Comparison of ENCODE assay signal across 8 mouse cellular contexts in genomic region chr2:102259139-102259538, GRCm38 (mm10).
A peak's percentile ranks its signal among the peaks of the same experiment; 100 is the strongest.
DNase-seq lines count a peak whose midpoint lies in the region; ATAC-seq and TF ChIP-seq lines count a peak whose summit lies in the region.

No protein-coding gene starts in this region.

- intact Hi-C loops in heart, postnatal 36 days (cut with DNase I), result loop anchor here (2.0 kb wide), 2 partner anchors 28 to 32 kb away; no protein-coding TSS in a partner anchor

- TF ChIP-seq POLR2A in lung, adult 2 months (IDR thresholded peaks at IDR 0.05; ENCODE audit: borderline replicate concordance, extremely low read depth, low read depth, low read length), result no peak

- peaks cover 15% of the 10 kb centered on the region for H3K4me1 ChIP-seq in lung, embryonic 16.5 days (replicated peaks; ENCODE audit: control insufficient read depth, insufficient read depth, low read length)
- H3K4me1 ChIP-seq in lung, adult 2 months (ENCODE audit: control insufficient read depth, insufficient read depth, low read length), result peaks cover 9% of the 10 kb centered on the region
- peaks cover 25% of the 10 kb centered on the region for H3K4me1 ChIP-seq in embryonic facial prominence, embryonic 15.5 days
- H3K4me1 ChIP-seq in neural tube, embryonic 12.5 days, result peaks cover 15% of the 10 kb centered on the region

- H3K4me3 ChIP-seq in lung, embryonic 16.5 days (ENCODE audit: low read length), result no peak overlapping the region
- no peak overlapping the region for H3K4me3 ChIP-seq in lung, adult 2 months (replicated peaks; ENCODE audit: extremely low read depth, low read depth, low read length)
- H3K4me3 ChIP-seq in embryonic facial prominence, embryonic 15.5 days (replicated peaks), result peak overlapping the region; percentile 9; the same call in 1 of the 2 replicates
- H3K4me3 ChIP-seq in neural tube, embryonic 12.5 days, result no peak overlapping the region

- H3K27ac ChIP-seq in lung, embryonic 16.5 days (ENCODE audit: low read length), result no peak overlapping the region
- H3K27ac ChIP-seq in embryonic facial prominence, embryonic 15.5 days (replicated peaks), result no peak overlapping the region
- H3K27ac ChIP-seq in neural tube, embryonic 12.5 days, result no peak overlapping the region

- no peaks in the 10 kb centered on the region for H3K36me3 ChIP-seq in lung, embryonic 16.5 days (ENCODE audit: control insufficient read depth, insufficient read depth, low read length)
- no peaks in the 10 kb centered on the region for H3K36me3 ChIP-seq in embryonic facial prominence, embryonic 15.5 days
- H3K36me3 ChIP-seq in neural tube, embryonic 12.5 days, result no peaks in the 10 kb centered on the region

- no peaks in the 10 kb centered on the region for H3K9me3 ChIP-seq in lung, embryonic 16.5 days (ENCODE audit: control insufficient read depth, low read length)
- H3K9me3 ChIP-seq in embryonic facial prominence, embryonic 15.5 days (replicated peaks), result no peaks in the 10 kb centered on the region
- H3K9me3 ChIP-seq in neural tube, embryonic 12.5 days, result no peaks in the 10 kb centered on the region

- peak; percentile 50 for ATAC-seq in lung, embryonic 16.5 days (ENCODE audit: low read depth)
- ATAC-seq in embryonic facial prominence, embryonic 15.5 days (ENCODE audit: insufficient number of reproducible peaks, low FRiP score, low TSS enrichment, low read depth), result no peak
- ATAC-seq in neural tube, embryonic 12.5 days (ENCODE audit: low FRiP score, low read depth), result peak; percentile 42; the same call in 1 of the 2 replicates

- WGBS in lung, embryonic 16.5 days, result 10% methylated on average over 13 of the region's 13 CpGs
- 9% methylated on average over 13 of the region's 13 CpGs for WGBS in lung, adult 2 months
- 9% methylated on average over 13 of the region's 13 CpGs for WGBS in embryonic facial prominence, embryonic 15.5 days
- 17% methylated on average over 13 of the region's 13 CpGs for WGBS in neural tube, embryonic 12.5 days

- H3K4me2 ChIP-seq in lung, embryonic 16.5 days (ENCODE audit: low read depth, low read length), result peak overlapping the region; percentile 41; the same call in 1 of the 2 replicates
- H3K4me2 ChIP-seq in embryonic facial prominence, embryonic 15.5 days (replicated peaks), result peak overlapping the region; percentile 33
- peak overlapping the region; percentile 43 for H3K4me2 ChIP-seq in neural tube, embryonic 12.5 days (replicated peaks)

- H3K27me3 ChIP-seq in lung, embryonic 16.5 days (ENCODE audit: control insufficient read depth, insufficient read depth, low read depth, low read length), result peaks cover 11% of the 10 kb centered on the region; the same call in 1 of the 2 replicates
- peaks cover 17% of the 10 kb centered on the region for H3K27me3 ChIP-seq in embryonic facial prominence, embryonic 15.5 days
- H3K27me3 ChIP-seq in neural tube, embryonic 12.5 days (replicated peaks), result 0 out of 2 replicates have a peak, but pooled peaks cover 9% of the 10 kb centered on the region

- no peak for DNase-seq in lung, adult 2 months
- DNase-seq in heart, postnatal 36 days, result peak; percentile 26 to 39
- peak; percentile 24 to 67 for DNase-seq in kidney, postnatal 25 days
- no peak for DNase-seq in frontal cortex, postnatal 14 days (ENCODE audit: low spot score in 2 of 2)
- no peak for DNase-seq in Muller cell, postnatal 12 days (ENCODE audit: inconsistent ontology term)

- peak overlapping the region; percentile 23; the same call in 1 of the 2 replicates for H3K9ac ChIP-seq in lung, embryonic 16.5 days (ENCODE audit: low read length)
- no peak overlapping the region for H3K9ac ChIP-seq in embryonic facial prominence, embryonic 15.5 days
- no peak overlapping the region for H3K9ac ChIP-seq in neural tube, embryonic 12.5 days

- TF ChIP-seq CTCF in lung, adult 2 months (IDR thresholded peaks at IDR 0.05; ENCODE audit: insufficient read depth, low read length), result no peak

Comparison
In these comparisons a context has a peak if more than half of its experiments do, and no peak if none do; other contexts are left out.
1. DNase-seq: peak in heart, postnatal 36 days (2 of 2) and kidney, postnatal 25 days (2 of 2); none in lung, adult 2 months (single experiment), frontal cortex, postnatal 14 days (0 of 2) and Muller cell, postnatal 12 days (single experiment).
2. Peak in every context shown above with its lines, with median percentiles within 50 percentile points of each other: H3K4me2 ChIP-seq.